Comparison of ENCODE assay signal across 9 mouse cellular contexts in the genomic region with DNA sequence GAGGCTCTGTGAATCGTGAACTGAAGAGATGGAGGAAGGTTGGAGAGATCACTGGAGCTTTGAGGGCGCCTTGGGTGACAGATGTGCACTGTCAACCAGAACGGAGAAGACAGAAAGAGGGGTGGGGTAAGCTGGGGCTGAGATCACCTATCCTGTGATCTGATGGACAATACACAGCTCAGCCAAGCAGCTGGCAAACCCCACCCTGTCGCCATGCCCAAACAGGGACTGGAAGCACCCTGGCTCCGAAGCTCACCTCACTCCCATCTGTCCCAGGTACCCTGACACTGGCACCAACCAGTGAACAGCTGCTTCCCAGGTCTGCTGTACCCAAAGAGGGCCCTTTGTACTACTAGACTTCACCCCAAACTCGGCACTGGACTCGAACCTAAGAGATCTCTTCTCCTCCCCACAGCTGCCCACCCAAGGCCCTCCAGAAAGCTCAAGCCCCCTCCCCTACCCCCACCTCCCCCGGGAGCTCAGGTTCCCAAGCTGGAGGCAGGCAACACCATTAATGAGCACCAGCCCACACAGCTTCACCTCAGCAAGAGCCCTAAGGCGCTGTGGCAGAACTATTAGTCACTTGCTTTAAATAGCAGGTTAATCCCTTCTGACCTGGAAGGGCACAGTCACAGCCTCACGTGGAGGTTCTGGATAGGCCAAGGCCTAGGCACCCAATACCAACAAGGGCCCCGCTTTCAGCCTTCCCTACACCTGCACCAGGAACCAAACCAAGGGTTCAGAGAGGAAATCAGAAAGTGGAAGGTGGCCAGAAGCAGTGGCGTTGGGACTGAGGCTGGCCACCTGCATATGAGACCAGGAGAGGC. TPM values are rescaled to one million over a fixed set of nuclear protein-coding genes. Genes with fewer than 3 reads are reported as not detected.
DNase-seq lines count a peak whose midpoint lies in the region; ATAC-seq and TF ChIP-seq lines count a peak whose summit lies in the region.
"Had no signal": no experiment of that assay in that cellular context is flagged by ENCODE, and none has a peak within 500 bp of the region (broad histone marks: within the 10 kb centered on the region; RNA-seq: fewer than 3 reads in every experiment).

No protein-coding gene starts in this region.

- peak overlapping the region; percentile 35 for H3K9ac ChIP-seq in forebrain, embryonic 16.5 days (replicated peaks; ENCODE audit: low read depth, low read length)
- H3K9ac ChIP-seq in intestine, embryonic 14.5 days (ENCODE audit: low read length) = peak overlapping the region; percentile 70; the same call in 1 of the 2 replicates
- H3K9ac ChIP-seq in midbrain, embryonic 12.5 days (replicated peaks) = no peak overlapping the region

- H3K27ac ChIP-seq in left cerebral cortex, adult 2 months = no peak overlapping the region
- H3K27ac ChIP-seq in forebrain, embryonic 16.5 days (ENCODE audit: low read length) = no peak overlapping the region
- H3K27ac ChIP-seq in intestine, embryonic 14.5 days (ENCODE audit: low read depth) = no peak overlapping the region
- H3K27ac ChIP-seq in midbrain, embryonic 12.5 days (replicated peaks) = no peak overlapping the region

- WGBS in forebrain, embryonic 16.5 days = 48% methylated on average over 12 of the region's 12 CpGs
- WGBS in intestine, embryonic 14.5 days = 55% methylated on average over 12 of the region's 12 CpGs
- WGBS in midbrain, embryonic 12.5 days = 61% methylated on average over 12 of the region's 12 CpGs

- no peak for TF ChIP-seq CTCF in left cerebral cortex, adult 2 months (IDR thresholded peaks at IDR 0.05)

- no peaks in the 10 kb centered on the region for H3K9me3 ChIP-seq in forebrain, embryonic 16.5 days (ENCODE audit: control insufficient read depth, low read length)
- H3K9me3 ChIP-seq in intestine, embryonic 14.5 days (ENCODE audit: control insufficient read depth, low read length) = no peaks in the 10 kb centered on the region
- no peaks in the 10 kb centered on the region for H3K9me3 ChIP-seq in midbrain, embryonic 12.5 days

- ATAC-seq in forebrain, embryonic 16.5 days = no peak
- no peak for ATAC-seq in intestine, embryonic 14.5 days (replicated peaks; ENCODE audit: low FRiP score, low TSS enrichment, low read depth)
- ATAC-seq in midbrain, embryonic 12.5 days (ENCODE audit: low FRiP score, low read depth) = no peak
- ATAC-seq in CD4-positive, CD25-positive, alpha-beta regulatory T cell, adult 4 months = no peak

- H3K36me3 ChIP-seq in forebrain, embryonic 16.5 days (ENCODE audit: control insufficient read depth, insufficient read depth) = no peaks in the 10 kb centered on the region
- H3K36me3 ChIP-seq in intestine, embryonic 14.5 days (ENCODE audit: control insufficient read depth, insufficient read depth, low read length) = peaks cover 32% of the 10 kb centered on the region
- 0 out of 2 replicates have a peak, but pooled peaks cover 4% of the 10 kb centered on the region for H3K36me3 ChIP-seq in midbrain, embryonic 12.5 days

- intact Hi-C loops in left cerebral cortex, adult 2 months (cut with DNase I) = no loop called here

- H3K4me3 ChIP-seq in left cerebral cortex, adult 2 months = peak overlapping the region; percentile 11; the same call in 1 of the 2 replicates
- peak overlapping the region; percentile 61 for H3K4me3 ChIP-seq in forebrain, embryonic 16.5 days (replicated peaks; ENCODE audit: low read length)
- peak overlapping the region; percentile 77 for H3K4me3 ChIP-seq in intestine, embryonic 14.5 days (ENCODE audit: low read depth, low read length)
- no peak overlapping the region; the same call in 1 of the 2 replicates for H3K4me3 ChIP-seq in midbrain, embryonic 12.5 days

- H3K4me1 ChIP-seq in forebrain, embryonic 16.5 days (replicated peaks; ENCODE audit: control insufficient read depth, insufficient read depth, low read length) = peaks cover 19% of the 10 kb centered on the region
- peaks cover 16% of the 10 kb centered on the region for H3K4me1 ChIP-seq in intestine, embryonic 14.5 days (replicated peaks; ENCODE audit: control insufficient read depth, insufficient read depth, low read length)
- peaks cover 20% of the 10 kb centered on the region for H3K4me1 ChIP-seq in midbrain, embryonic 12.5 days

- no peaks in the 10 kb centered on the region for H3K27me3 ChIP-seq in forebrain, embryonic 16.5 days (replicated peaks; ENCODE audit: control insufficient read depth, insufficient read depth, low read length)
- no peaks in the 10 kb centered on the region for H3K27me3 ChIP-seq in intestine, embryonic 14.5 days (replicated peaks; ENCODE audit: control insufficient read depth, insufficient read depth, low read length)
- H3K27me3 ChIP-seq in midbrain, embryonic 12.5 days = peaks cover 9% of the 10 kb centered on the region

- no peak for DNase-seq in left cerebral cortex, adult 2 months (ENCODE audit: extremely low spot score in 1 of 2, low spot score in 2 of 2)
- DNase-seq in left cerebral cortex, adult 18-20 months (ENCODE audit: low spot score in 2 of 2) = no peak
- no peak for DNase-seq in intestine, embryonic 14.5 days (ENCODE audit: low spot score)
- no peak for DNase-seq in urinary bladder, adult 2 months (ENCODE audit: low spot score)
- DNase-seq in spleen, adult 12 weeks (ENCODE audit: low spot score) = no peak

- peak overlapping the region; percentile 90 for H3K4me2 ChIP-seq in forebrain, embryonic 16.5 days (ENCODE audit: low read length)
- H3K4me2 ChIP-seq in intestine, embryonic 14.5 days (ENCODE audit: low read length) = peak overlapping the region; percentile 80
- H3K4me2 ChIP-seq in midbrain, embryonic 12.5 days (replicated peaks) = peak overlapping the region; percentile 87

RNA-seq across cellular contexts. Expression of gene Mfge8, which starts 1.6 kb away (rescaled TPM):
- total RNA-seq in left cerebral cortex, adult 2 months (2021) = 100 to 1,000 TPM; 190 to 199 TPM
- total RNA-seq in left cerebral cortex, adult 18-20 months (2021) = 100 to 1,000 TPM; 184 to 202 TPM
- polyA plus RNA-seq in forebrain, embryonic 16.5 days (2015; fragmentation: Nextera tagmentation; extraction: Ambion mirVana) = 185 and 210 TPM in 2 replicates
- polyA plus RNA-seq in intestine, embryonic 14.5 days (2014; fragmentation: Nextera tagmentation; extraction: Ambion mirVana) = 196 and 214 TPM in 2 replicates
- 57.6 and 68.1 TPM in 2 replicates for polyA plus RNA-seq in midbrain, embryonic 12.5 days (2016; fragmentation: Nextera tagmentation; extraction: Ambion mirVana)
- polyA plus RNA-seq in CD4-positive, CD25-positive, alpha-beta regulatory T cell, adult 4 months (2017; shearing (Covaris generic)) = 10 to 100 TPM; 17.4 to 29.5 TPM
- 161 and 181 TPM in 2 replicates for polyA plus RNA-seq in urinary bladder, adult 2 months (2012; rRNA removed)

RNA-seq across cellular contexts. Expression of gene Hapln3, which starts 16.4 kb away (rescaled TPM):
- total RNA-seq in left cerebral cortex, adult 2 months (2021) = 1 to 10 TPM; 1.4 to 1.9 TPM
- total RNA-seq in left cerebral cortex, adult 18-20 months (2021) = 1 to 10 TPM; 1.9 to 2.2 TPM
- 1.7 and 3.4 TPM in 2 replicates for polyA plus RNA-seq in forebrain, embryonic 16.5 days (2015; fragmentation: Nextera tagmentation; extraction: Ambion mirVana)
- 2.9 TPM in 2 replicates for polyA plus RNA-seq in intestine, embryonic 14.5 days (2014; fragmentation: Nextera tagmentation; extraction: Ambion mirVana)
- 1.5 and 2.0 TPM in 2 replicates for polyA plus RNA-seq in midbrain, embryonic 12.5 days (2016; fragmentation: Nextera tagmentation; extraction: Ambion mirVana)
- not detected for polyA plus RNA-seq in CD4-positive, CD25-positive, alpha-beta regulatory T cell, adult 4 months (2017; shearing (Covaris generic))
- polyA plus RNA-seq in urinary bladder, adult 2 months (2012; rRNA removed) = 0.44 and 0.69 TPM in 2 replicates
- total RNA-seq: MEL had no signal
